Mouse (Mus musculus): ENCODE measurements around the gene Dkkl1.

DNA sequence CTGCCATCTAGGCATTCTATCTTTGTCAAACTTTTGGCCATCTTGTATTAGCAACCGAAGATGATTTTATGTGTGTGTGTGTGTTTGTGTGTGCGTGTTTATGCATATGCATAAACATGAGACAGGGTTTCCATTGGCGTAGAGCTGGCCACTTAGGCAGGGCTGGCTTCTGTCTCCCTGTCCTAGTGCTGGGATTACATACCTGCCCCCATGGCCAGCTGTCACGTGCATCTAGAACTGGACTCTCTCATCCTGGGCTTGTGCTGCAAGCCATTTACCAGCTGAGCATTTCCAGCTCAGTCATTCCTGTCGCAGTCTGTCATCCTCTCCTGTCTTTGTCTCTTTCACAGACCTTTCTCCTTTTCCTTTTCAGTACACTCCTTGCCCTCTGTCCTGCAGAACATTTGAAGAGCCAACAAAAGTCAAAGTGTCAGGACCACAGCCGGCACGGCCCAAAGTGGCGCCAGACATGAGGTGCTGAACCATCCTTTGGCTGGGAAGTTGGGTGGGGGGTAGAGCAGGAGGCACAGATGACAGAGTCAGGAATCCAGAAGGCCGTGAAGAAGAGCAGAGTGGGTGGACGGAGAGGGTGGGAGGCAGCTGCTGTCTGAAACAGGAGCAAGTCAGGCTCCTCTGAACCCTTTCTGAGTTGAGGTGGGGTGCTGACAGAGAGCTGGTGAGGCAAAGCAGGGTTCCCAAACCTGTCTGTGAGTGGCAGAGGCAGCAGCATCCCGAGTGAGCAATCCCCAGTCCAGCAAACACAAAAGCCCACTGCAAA, 45.3 kb upstream of the Dkkl1 start:
- TF ChIP-seq POLR2AphosphoS2 (IDR thresholded peaks at IDR 0.05; ENCODE audit: low read length), result no peak
- TF ChIP-seq POLR2A (IDR thresholded peaks at IDR 0.05; ENCODE audit: control insufficient read depth in 1 of 2, insufficient read depth in 1 of 2, low read depth in 1 of 2, low read length in 2 of 2, poor library complexity in 1 of 2), result no peak
- no peak for TF ChIP-seq ZMIZ1 (IDR thresholded peaks at IDR 0.05; ENCODE audit: low read depth, low read length)
